Mouse (Mus musculus) erythroblast, embryonic 14.5 days (primary cell): ENCODE data around the gene Slc15a1. TPM values are rescaled to one million over a fixed set of nuclear protein-coding genes. Genes with fewer than 3 reads are reported as not detected.

Experiments used
- H3K27me3 ChIP-seq: 2 replicates; pipeline ENCODE4 v1.6.1; 2012; ENCODE audit warnings: inconsistent platforms; ENCODE audit not compliant: control insufficient read depth
- H3K36me3 ChIP-seq: 2 replicates; pipeline ENCODE4 v1.6.1; 2012; ENCODE audit warnings: mild to moderate bottlenecking, inconsistent platforms; ENCODE audit not compliant: control insufficient read depth
- H3K4me1 ChIP-seq: 2 replicates; pipeline ENCODE4 v1.6.1; 2012; ENCODE audit warnings: inconsistent platforms; ENCODE audit not compliant: control insufficient read depth
- H3K4me3 ChIP-seq: replicated peaks from 2 replicates; pipeline ENCODE3; 2012; ENCODE audit warnings: moderate library complexity, mild to moderate bottlenecking, inconsistent platforms
- H3K9me3 ChIP-seq: 2 replicates; pipeline ENCODE4 v1.6.1; 2012; ENCODE audit warnings: low read length, inconsistent platforms, mixed read lengths; ENCODE audit not compliant: control insufficient read depth
- GATA1 ChIP-seq: IDR thresholded peaks from 2 replicates; pipeline ENCODE4 v1.6.1; 2012; ENCODE audit warnings: low read length, inconsistent platforms, mixed read lengths
- TAL1 ChIP-seq: IDR thresholded peaks from 3 replicates; pipeline ENCODE4 v1.6.1; 2012; ENCODE audit warnings: low read length, inconsistent platforms, mixed read lengths
- polyA plus RNA-seq: library from polyadenylated mRNA; stranded (reverse); fragments of >175 nt; gene quantifications from 2 replicates; pipeline ENCODE4 v1.2.3, GENCODE M21; 2012

Gene Slc15a1
- 0.01 TPM in 1 of 2 replicates, not detected in the other for polyA plus RNA-seq

DNA sequence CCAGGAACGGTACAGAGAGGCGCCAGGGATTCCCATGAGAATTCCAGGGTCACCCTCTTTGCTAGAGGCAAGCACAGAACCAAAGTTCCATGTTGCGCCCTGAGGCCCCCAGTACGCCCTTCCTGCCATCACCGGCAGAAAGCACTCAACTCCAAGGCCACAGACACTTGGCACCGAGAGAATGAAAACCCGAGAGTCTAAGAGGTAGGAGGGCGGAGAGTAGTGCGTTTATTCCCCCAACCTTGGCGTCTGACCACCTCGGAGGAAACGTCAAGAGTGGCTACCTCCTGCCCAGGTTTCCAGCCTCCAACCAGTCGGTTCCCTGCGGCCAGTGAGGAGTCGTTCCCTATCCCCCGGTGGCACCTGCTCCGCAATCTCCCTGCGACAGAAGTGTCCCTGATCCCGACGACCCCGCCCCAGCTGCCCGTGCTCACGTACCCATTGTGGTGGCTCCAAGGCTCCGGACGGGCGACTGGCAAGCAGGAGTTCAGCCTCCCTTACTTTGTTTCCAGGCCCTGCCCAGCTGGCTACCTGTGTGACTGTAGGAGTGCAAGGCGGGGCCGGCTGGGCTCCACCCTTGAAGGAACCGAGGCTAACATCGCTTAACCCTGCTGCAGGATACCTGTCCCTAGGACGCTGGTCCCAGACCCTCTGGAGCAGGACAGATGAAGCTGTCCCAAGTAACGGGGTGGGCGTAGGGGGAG lies at the start of gene Slc15a1:
TSS of gene Slc15a1 (minus strand) at position 472 of the 704 bp plus-strand sequence.
- Histone ChIP-seq H3K9me3 (no peaks in the 10 kb centered on the region), H3K27me3 (peaks cover 31% of the 10 kb centered on the region), H3K4me3 (no peak within 1 kb of the TSS), H3K4me1 (no peaks in the 10 kb centered on the region), H3K36me3 (no peaks in the 10 kb centered on the region)
- TF ChIP-seq GATA1, result no peak
- TF ChIP-seq TAL1, result no peak

DNA sequence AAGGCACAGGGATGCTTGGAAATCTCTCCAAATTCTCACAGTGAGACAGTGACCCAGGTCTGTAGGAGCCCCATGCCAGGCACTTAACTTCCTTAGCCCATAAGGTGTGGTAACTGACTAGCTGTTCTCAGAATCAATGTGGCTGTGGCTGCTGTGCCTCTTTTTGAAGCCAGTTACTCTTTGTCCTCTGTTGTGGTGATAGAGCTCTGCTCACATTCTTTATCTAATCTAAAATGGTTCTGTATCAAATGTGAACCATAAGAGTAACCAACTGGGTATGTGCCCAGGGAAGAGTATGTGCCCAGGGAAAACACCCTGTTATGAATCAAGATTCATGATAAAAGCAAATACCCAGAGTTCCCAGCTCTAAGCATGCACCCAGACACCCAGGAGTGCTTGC lies 48.7 kb upstream of the Slc15a1 start:
- H3K9me3 ChIP-seq, result no peaks in the 10 kb centered on the region
- TF ChIP-seq TAL1, result no peak
- TF ChIP-seq GATA1, result no peak

DNA sequence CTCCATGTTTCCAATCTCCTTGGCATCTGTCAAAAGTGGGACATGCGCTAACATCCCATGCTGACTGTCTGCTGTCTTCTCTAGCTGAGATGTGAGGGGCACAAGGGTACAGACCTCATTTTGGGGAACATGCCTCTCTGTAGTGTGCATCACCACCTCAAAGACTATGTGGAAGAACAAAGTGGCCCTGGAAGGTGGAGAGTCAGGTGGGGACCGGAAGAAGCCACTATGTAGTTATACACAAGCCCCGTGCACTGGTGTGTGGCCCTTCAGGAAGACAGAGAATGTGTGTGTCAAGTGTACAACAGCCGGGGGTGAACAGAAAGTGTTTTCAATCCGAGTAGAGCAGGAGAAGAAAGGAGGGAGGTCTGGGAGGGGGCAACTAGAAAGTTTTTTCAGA lies 47.5 kb upstream of the Slc15a1 start:
- no peak for TF ChIP-seq GATA1
- TF ChIP-seq TAL1, result no peak
- H3K4me1 ChIP-seq, result no peaks in the 10 kb centered on the region
- no peak overlapping the region for H3K4me3 ChIP-seq
- H3K9me3 ChIP-seq, result no peaks in the 10 kb centered on the region
- H3K36me3 ChIP-seq, result no peaks in the 10 kb centered on the region
- no peaks in the 10 kb centered on the region for H3K27me3 ChIP-seq

More for the DNA sequence above, 48.7 kb upstream of the Slc15a1 start:
- Histone ChIP-seq H3K4me1 (no peaks in the 10 kb centered on the region), H3K36me3 (no peaks in the 10 kb centered on the region), H3K4me3 (no peak overlapping the region), H3K27me3 (no peaks in the 10 kb centered on the region)

DNA sequence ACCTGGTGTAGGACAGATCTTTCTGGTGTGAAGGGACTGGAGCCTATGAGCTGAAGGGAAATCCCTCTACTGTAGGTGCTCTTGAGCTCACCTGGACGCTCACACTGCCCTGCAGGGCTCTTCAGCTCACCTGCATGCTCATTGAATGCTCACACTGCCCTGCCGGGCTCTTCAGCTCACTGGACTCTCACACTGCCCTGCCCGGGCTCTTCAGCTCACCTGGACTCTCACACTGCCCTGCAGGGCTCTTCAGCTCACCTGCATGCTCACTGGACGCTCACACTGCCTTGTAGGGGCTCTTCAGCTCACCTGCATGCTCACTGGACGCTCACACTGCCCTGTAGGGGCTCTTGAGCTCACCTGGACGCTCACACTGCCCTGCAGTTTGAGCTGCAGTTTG lies 44.8 kb upstream of the Slc15a1 start:
- no peak for TF ChIP-seq GATA1
- TF ChIP-seq TAL1, result no peak
- H3K4me3 ChIP-seq, result no peak overlapping the region
- no peaks in the 10 kb centered on the region for H3K4me1 ChIP-seq
- H3K9me3 ChIP-seq, result no peaks in the 10 kb centered on the region
- H3K27me3 ChIP-seq, result no peaks in the 10 kb centered on the region
- H3K36me3 ChIP-seq, result no peaks in the 10 kb centered on the region

DNA sequence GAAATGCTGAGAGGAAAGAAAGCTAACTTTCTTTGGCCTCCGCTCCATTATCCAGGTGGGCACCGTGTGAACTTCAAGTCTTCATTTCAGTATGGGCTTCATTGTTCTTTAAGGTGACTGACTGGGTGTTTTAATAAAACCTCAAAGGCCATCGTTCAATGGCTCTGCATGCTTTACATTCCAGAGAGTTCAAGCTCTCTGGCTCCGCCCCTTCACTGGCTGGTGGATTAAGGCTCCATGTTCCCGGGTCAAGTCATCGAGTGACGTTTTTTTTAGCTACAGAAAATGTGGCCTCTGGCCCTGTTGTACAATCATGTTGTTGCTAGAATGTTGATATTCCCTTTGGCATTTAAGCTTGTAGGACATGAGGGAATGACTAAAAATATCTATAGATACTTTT lies 42.7 kb upstream of the Slc15a1 start:
- no peak for TF ChIP-seq GATA1
- TF ChIP-seq TAL1, result no peak
- Histone ChIP-seq H3K27me3 (no peaks in the 10 kb centered on the region), H3K9me3 (no peaks in the 10 kb centered on the region), H3K4me1 (no peaks in the 10 kb centered on the region), H3K36me3 (no peaks in the 10 kb centered on the region), H3K4me3 (no peak overlapping the region)

DNA sequence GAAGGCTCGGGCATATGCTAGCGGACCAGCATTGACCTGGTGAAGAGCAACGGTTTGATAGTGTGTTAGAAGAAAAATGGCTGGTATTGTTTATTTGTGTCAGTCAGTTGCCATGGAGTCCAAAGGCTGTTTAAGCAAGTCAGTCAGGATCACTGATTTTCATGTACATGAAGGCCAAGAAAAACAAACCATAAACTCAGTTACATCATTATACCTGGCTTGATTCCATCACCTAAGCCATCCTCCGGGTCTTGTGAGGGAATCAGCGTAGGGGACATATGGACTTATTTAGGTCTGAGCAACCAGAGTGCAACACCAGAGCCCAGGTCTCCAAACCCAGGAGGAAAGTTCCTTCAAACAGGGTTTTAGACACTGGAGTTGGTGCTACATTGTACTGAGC lies 41.6 kb upstream of the Slc15a1 start:
- Histone ChIP-seq H3K9me3 (no peaks in the 10 kb centered on the region), H3K4me3 (no peak overlapping the region), H3K27me3 (no peaks in the 10 kb centered on the region), H3K4me1 (no peaks in the 10 kb centered on the region), H3K36me3 (no peaks in the 10 kb centered on the region)
- no peak for TF ChIP-seq TAL1
- TF ChIP-seq GATA1, result no peak

DNA sequence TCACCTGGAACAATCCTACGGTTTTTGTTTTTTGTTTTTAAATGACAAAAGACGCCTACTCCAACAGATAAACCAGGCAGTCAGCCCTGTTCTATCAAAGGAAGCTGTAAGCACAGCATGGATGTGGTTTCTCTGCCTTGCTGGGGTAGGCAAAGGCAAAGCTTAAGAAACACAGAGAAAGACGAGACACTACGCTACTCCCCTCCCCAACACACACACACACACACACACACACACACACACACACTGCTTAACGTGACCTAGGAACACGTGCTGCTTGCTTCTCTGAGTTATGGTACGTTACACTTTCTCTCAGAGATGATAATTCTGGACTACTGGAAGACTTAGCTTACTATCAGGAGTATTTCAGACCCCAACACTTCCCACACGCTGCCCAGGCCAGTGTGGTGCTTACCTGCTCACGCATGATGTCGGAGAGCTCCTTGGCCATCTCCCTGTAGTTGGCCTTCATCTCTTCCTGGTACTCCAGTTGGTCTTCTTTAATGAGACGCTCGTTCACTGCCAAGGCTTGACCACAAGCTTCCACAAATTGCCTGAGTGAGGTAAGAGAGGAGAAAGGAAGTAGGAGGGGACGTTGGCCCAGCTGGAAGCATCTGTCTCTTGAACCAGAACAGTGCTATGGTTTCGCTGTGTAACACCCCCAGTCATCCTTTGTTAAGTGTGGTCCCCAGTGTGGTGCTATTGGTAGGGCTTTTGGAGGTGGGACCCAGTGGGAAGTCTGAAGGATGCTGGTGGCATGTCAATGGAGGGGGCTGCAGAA lies 40.7 kb upstream of the Slc15a1 start:
- TF ChIP-seq TAL1, result no peak
- TF ChIP-seq GATA1, result no peak
- no peaks in the 10 kb centered on the region for H3K4me1 ChIP-seq
- no peaks in the 10 kb centered on the region for H3K36me3 ChIP-seq
- no peaks in the 10 kb centered on the region for H3K27me3 ChIP-seq
- no peak overlapping the region for H3K4me3 ChIP-seq
- no peaks in the 10 kb centered on the region for H3K9me3 ChIP-seq

DNA sequence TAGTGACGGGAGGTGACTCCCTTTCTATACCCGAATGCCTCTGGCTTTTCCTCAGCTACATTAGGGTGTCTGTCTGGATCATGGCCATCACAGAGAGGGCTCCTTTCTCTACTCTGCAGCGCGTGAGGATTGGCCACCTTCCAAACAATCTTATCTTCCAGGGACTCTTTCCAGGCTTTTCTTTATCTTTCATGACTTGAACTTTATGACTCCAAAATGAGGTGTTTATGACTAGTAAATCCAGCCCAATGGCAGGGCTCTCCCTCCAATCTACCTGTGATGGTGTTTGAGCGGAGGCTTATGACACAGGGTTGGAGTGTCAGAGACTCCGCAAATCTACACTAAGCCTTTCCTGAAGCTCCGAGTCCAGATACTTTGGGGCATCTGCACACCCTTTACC lies 36.2 kb upstream of the Slc15a1 start:
- no peaks in the 10 kb centered on the region for H3K36me3 ChIP-seq
- H3K27me3 ChIP-seq, result no peaks in the 10 kb centered on the region
- H3K4me1 ChIP-seq, result no peaks in the 10 kb centered on the region
- TF ChIP-seq GATA1 (no peak), TAL1 (no peak)
- no peaks in the 10 kb centered on the region for H3K9me3 ChIP-seq
- H3K4me3 ChIP-seq, result no peak overlapping the region

DNA sequence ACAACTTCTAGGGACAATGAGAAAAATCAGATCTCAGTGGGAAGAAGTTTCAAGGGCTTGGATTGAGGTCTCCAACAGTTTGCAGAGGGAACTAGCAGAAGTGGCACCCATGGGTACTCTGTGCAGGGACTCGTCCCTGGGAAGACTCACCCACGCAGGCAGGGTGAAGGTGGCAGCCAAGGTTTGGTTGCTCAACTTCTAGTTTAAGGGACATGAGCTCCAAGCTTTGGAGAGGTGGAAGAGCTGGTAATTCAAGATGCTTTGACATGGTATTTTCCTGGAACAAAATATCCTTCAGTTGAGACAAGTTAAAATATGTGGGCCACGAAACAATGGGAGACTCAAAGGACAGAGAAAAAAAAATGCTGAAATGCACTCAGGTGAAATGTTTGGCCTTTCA lies 29.4 kb upstream of the Slc15a1 start:
- no peaks in the 10 kb centered on the region for H3K4me1 ChIP-seq
- no peak for TF ChIP-seq GATA1
- no peak for TF ChIP-seq TAL1
- no peaks in the 10 kb centered on the region for H3K9me3 ChIP-seq
- H3K36me3 ChIP-seq, result no peaks in the 10 kb centered on the region
- no peak overlapping the region for H3K4me3 ChIP-seq
- H3K27me3 ChIP-seq, result no peaks in the 10 kb centered on the region

DNA sequence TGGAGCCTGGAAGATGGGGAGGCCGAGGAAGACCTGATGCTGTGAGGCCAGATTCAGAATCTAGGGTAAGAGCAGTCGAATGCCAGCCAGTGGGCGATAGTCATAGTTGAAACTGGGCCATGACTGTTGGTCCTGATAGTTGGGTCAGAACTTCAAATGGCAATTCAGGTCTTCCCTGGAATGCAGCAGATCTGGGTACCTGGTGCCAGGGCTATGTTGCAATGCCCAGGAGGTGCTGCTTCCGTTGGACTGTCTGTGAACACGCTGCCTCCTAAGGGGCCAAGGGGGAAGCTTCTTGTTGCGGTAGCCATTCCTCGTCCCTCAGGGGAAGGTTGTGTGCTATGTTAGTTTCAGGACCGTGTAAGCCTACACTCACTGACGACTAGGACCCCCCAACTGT lies 25.8 kb upstream of the Slc15a1 start:
- Histone ChIP-seq H3K9me3 (no peaks in the 10 kb centered on the region), H3K4me1 (no peaks in the 10 kb centered on the region), H3K36me3 (no peaks in the 10 kb centered on the region), H3K27me3 (no peaks in the 10 kb centered on the region), H3K4me3 (no peak overlapping the region)
- TF ChIP-seq GATA1 (no peak), TAL1 (no peak)
